Comparison of ENCODE assay signal across 1 mouse cellular context in the genomic region with DNA sequence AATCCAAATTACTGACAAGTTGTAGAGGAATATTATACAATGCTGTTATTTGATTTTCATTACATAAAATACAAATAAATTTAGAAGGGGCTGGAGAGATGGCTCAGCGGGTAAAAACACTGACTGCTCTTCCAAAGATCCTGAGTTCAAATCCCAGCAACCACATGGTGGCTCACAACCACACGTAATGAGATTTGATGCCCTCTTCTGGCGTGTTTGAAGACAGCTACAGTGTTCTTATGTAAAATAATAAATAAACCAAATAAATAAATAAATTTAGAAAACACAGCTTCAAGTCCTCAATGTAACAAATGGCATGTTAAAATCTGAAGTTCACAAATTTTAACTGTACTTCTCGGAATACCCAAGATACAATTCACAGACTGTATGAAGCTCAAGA.
TF ChIP-seq lines count a peak whose summit lies in the region.

No protein-coding gene starts in this region.

TF ChIP-seq in MEL, 35 proteins besides CTCF, POLR2A, EP300 and RAD21:
- TF ChIP-seq SIN3A (IDR thresholded peaks at IDR 0.05; ENCODE audit: low read length) (0 out of 2 replicates have a peak, but pooled peaks have one; percentile 19), MYC (IDR thresholded peaks at IDR 0.05; ENCODE audit: low read depth, low read length) (0 out of 2 replicates have a peak, but pooled peaks have one; percentile 54), SMC3 (IDR thresholded peaks at IDR 0.05; ENCODE audit: low read depth, low read length) (peak; percentile 58), E2F4 (IDR thresholded peaks at IDR 0.05; ENCODE audit: borderline replicate concordance, low read depth, low read length) (no peak)
